Mouse (Mus musculus) intestine, embryonic 16.5 days (tissue): Measurements from ENCODE around the gene Zbtb8a. TPM values are rescaled to one million over a fixed set of nuclear protein-coding genes. Genes with fewer than 3 reads are reported as not detected.
A peak's percentile ranks its signal among the peaks of the same experiment; 100 is the strongest.

ENCODE experiments used
- ATAC-seq: fragments of 200-750 bp; cut with Nextera tagmentation; 2 replicates; pipeline ENCODE4 v1.8.0; 2017; ENCODE audit warnings: moderate TSS enrichment, moderate library complexity
- H3K27ac ChIP-seq: fragments of 300-500 bp; sonication (generic); 2 replicates; pipeline ENCODE4 v1.5.1; 2014; ENCODE audit warnings: mild to moderate bottlenecking, low read length
- H3K27me3 ChIP-seq: fragments of 300-500 bp; sonication (generic); replicated peaks from 2 replicates; pipeline ENCODE4 v1.6.1; 2014; ENCODE audit warnings: low read length, control low read depth, mixed read lengths; ENCODE audit not compliant: control insufficient read depth, insufficient read depth
- H3K36me3 ChIP-seq: fragments of 300-500 bp; sonication (generic); 2 replicates; pipeline ENCODE4 v1.6.1; 2014; ENCODE audit warnings: low read length, control low read depth; ENCODE audit not compliant: control insufficient read depth, insufficient read depth
- H3K4me1 ChIP-seq: fragments of 300-500 bp; sonication (generic); 2 replicates; pipeline ENCODE4 v1.6.1; 2014; ENCODE audit warnings: low read length, control low read depth, mixed read lengths; ENCODE audit not compliant: control insufficient read depth, insufficient read depth
- H3K4me2 ChIP-seq: fragments of 300-500 bp; sonication (generic); 2 replicates; pipeline ENCODE4 v1.6.1; 2014; ENCODE audit warnings: low read depth, low read length, control low read depth
- H3K4me3 ChIP-seq: fragments of 300-500 bp; sonication (generic); 2 replicates; pipeline ENCODE4 v1.5.1; 2014; ENCODE audit warnings: mild to moderate bottlenecking, low read length
- H3K9ac ChIP-seq: fragments of 300-500 bp; sonication (generic); 2 replicates; pipeline ENCODE4 v1.6.1; 2014; ENCODE audit warnings: low read depth, low read length
- H3K9me3 ChIP-seq: fragments of 300-500 bp; sonication (generic); 2 replicates; pipeline ENCODE4 v1.6.1; 2016; ENCODE audit warnings: low read length, control low read depth; ENCODE audit not compliant: control insufficient read depth
- WGBS: fragments of 180-500 bp; shearing (Covaris S2); extraction: QIAGEN DNeasy Blood & Tissue Kit; methylation state at CpG from one replicate; pipeline ENCODE4 v1.1.7; 2014; 5-methylcytosine and 5-hydroxymethylcytosine counted together
- polyA plus RNA-seq: library from polyadenylated mRNA; unstranded; fragments of >200 nt; fragmentation: Nextera tagmentation; extraction: Ambion mirVana; gene quantifications from 2 replicates; pipeline ENCODE4 v1.2.1, GENCODE M21; 2015

Zbtb8a gene
- polyA plus RNA-seq, 1 experiment from 2014 or later = 14.0 TPM

- no peaks in the 10 kb centered on the region for H3K9me3 ChIP-seq
- H3K36me3 ChIP-seq = no peaks in the 10 kb centered on the region
- no peak overlapping the region for H3K4me3 ChIP-seq
- no peak for ATAC-seq
- H3K4me2 ChIP-seq = no peak overlapping the region
- 44% methylated on average over 12 of the region's 12 CpGs for WGBS
- 0 out of 2 replicates have a peak, but pooled peaks cover 3% of the 10 kb centered on the region for H3K4me1 ChIP-seq
- no peak overlapping the region for H3K27ac ChIP-seq
- H3K9ac ChIP-seq = no peak overlapping the region
- no peaks in the 10 kb centered on the region for H3K27me3 ChIP-seq
Observed at GRCm38 (mm10) chr4:129394089-129394870, 16.4 kb upstream of the Zbtb8a start.

GRCm38 (mm10) chr4:129390936-129391557 lies 13.1 kb upstream of the Zbtb8a start:
- no peak overlapping the region for H3K27ac ChIP-seq
- H3K27me3 ChIP-seq = no peaks in the 10 kb centered on the region
- H3K4me1 ChIP-seq = 0 out of 2 replicates have a peak, but pooled peaks cover 3% of the 10 kb centered on the region
- no peak overlapping the region for H3K9ac ChIP-seq
- ATAC-seq = no peak
- no peak overlapping the region for H3K4me3 ChIP-seq
- H3K36me3 ChIP-seq = no peaks in the 10 kb centered on the region
- WGBS = 63% methylated on average over 7 of the region's 7 CpGs
- no peak overlapping the region for H3K4me2 ChIP-seq
- no peaks in the 10 kb centered on the region for H3K9me3 ChIP-seq

GRCm38 (mm10) chr4:129390216-129390743 lies 12.4 kb upstream of the Zbtb8a start:
- Histone ChIP-seq H3K4me3 (no peak overlapping the region), H3K36me3 (no peaks in the 10 kb centered on the region), H3K4me2 (no peak overlapping the region), H3K27me3 (no peaks in the 10 kb centered on the region), H3K9ac (no peak overlapping the region), H3K4me1 (0 out of 2 replicates have a peak, but pooled peaks cover 7% of the 10 kb centered on the region), H3K27ac (no peak overlapping the region), H3K9me3 (no peaks in the 10 kb centered on the region)
- no peak for ATAC-seq
- WGBS = 81% methylated on average over 14 of the region's 14 CpGs

GRCm38 (mm10) chr4:129388404-129388803 lies 10.5 kb upstream of the Zbtb8a start:
- no peak overlapping the region for H3K4me2 ChIP-seq

GRCm38 (mm10) chr4:129386989-129387388 lies 9.1 kb upstream of the Zbtb8a start:
- H3K4me2 ChIP-seq = no peak overlapping the region
- no peaks in the 10 kb centered on the region for H3K36me3 ChIP-seq
- no peak overlapping the region for H3K9ac ChIP-seq
- no peak overlapping the region for H3K4me3 ChIP-seq
- H3K4me1 ChIP-seq = 0 out of 2 replicates have a peak, but pooled peaks cover 4% of the 10 kb centered on the region
- ATAC-seq = no peak
- 57% methylated on average over 1 of the region's 2 CpGs for WGBS
- H3K9me3 ChIP-seq = no peaks in the 10 kb centered on the region
- H3K27me3 ChIP-seq = no peaks in the 10 kb centered on the region
- H3K27ac ChIP-seq = no peak overlapping the region

More at GRCm38 (mm10) chr4:129388404-129388803, 10.5 kb upstream of the Zbtb8a start:
- Histone ChIP-seq H3K36me3 (no peaks in the 10 kb centered on the region), H3K4me1 (0 out of 2 replicates have a peak, but pooled peaks cover 7% of the 10 kb centered on the region), H3K27me3 (no peaks in the 10 kb centered on the region), H3K9ac (no peak overlapping the region), H3K27ac (no peak overlapping the region), H3K4me3 (no peak overlapping the region), H3K9me3 (no peaks in the 10 kb centered on the region)
- 78% methylated on average over 5 of the region's 5 CpGs for WGBS
- ATAC-seq = no peak

GRCm38 (mm10) chr4:129386269-129386946 lies 8.5 kb upstream of the Zbtb8a start:
- H3K9ac ChIP-seq = no peak overlapping the region
- ATAC-seq = no peak
- 0 out of 2 replicates have a peak, but pooled peaks cover 4% of the 10 kb centered on the region for H3K4me1 ChIP-seq
- H3K4me3 ChIP-seq = no peak overlapping the region
- no peaks in the 10 kb centered on the region for H3K9me3 ChIP-seq
- no peak overlapping the region for H3K4me2 ChIP-seq
- H3K27ac ChIP-seq = no peak overlapping the region
- H3K27me3 ChIP-seq = no peaks in the 10 kb centered on the region
- H3K36me3 ChIP-seq = no peaks in the 10 kb centered on the region
- WGBS = 85% methylated on average over 8 of the region's 8 CpGs

GRCm38 (mm10) chr4:129385685-129386084 lies 7.8 kb upstream of the Zbtb8a start:
- Histone ChIP-seq H3K27me3 (no peaks in the 10 kb centered on the region), H3K36me3 (no peaks in the 10 kb centered on the region), H3K9ac (no peak overlapping the region), H3K4me1 (0 out of 2 replicates have a peak, but pooled peaks cover 4% of the 10 kb centered on the region), H3K4me3 (no peak overlapping the region), H3K9me3 (no peaks in the 10 kb centered on the region), H3K27ac (no peak overlapping the region), H3K4me2 (no peak overlapping the region)
- ATAC-seq = no peak
- 85% methylated on average over 11 of the region's 11 CpGs for WGBS

GRCm38 (mm10) chr4:129384440-129384839 lies 6.5 kb upstream of the Zbtb8a start:
- 18% methylated on average over 6 of the region's 6 CpGs for WGBS
- H3K27ac ChIP-seq = peak overlapping the region; percentile 65
- peak; percentile 66 for ATAC-seq
- no peaks in the 10 kb centered on the region for H3K27me3 ChIP-seq
- no peaks in the 10 kb centered on the region for H3K9me3 ChIP-seq
- 0 out of 2 replicates have a peak, but pooled peaks cover 4% of the 10 kb centered on the region for H3K4me1 ChIP-seq
- no peak overlapping the region for H3K4me2 ChIP-seq
- H3K36me3 ChIP-seq = no peaks in the 10 kb centered on the region
- H3K9ac ChIP-seq = no peak overlapping the region
- H3K4me3 ChIP-seq = no peak overlapping the region

GRCm38 (mm10) chr4:129383586-129383985 lies 5.7 kb upstream of the Zbtb8a start:
- Histone ChIP-seq H3K4me1 (0 out of 2 replicates have a peak, but pooled peaks cover 4% of the 10 kb centered on the region), H3K4me3 (no peak overlapping the region), H3K27ac (0 out of 2 replicates have a peak overlapping the region, but pooled peaks have one; percentile 8), H3K9ac (no peak overlapping the region), H3K9me3 (no peaks in the 10 kb centered on the region), H3K27me3 (no peaks in the 10 kb centered on the region), H3K4me2 (no peak overlapping the region), H3K36me3 (no peaks in the 10 kb centered on the region)
- ATAC-seq = no peak
- WGBS = 82% methylated on average over 3 of the region's 3 CpGs
